Mouse (Mus musculus): Measurements from ENCODE around the gene Hist2h2ab.

- TF ChIP-seq GATA1 (IDR thresholded peaks at IDR 0.05; ENCODE audit: borderline replicate concordance, low read length) = no peak
- no peak for TF ChIP-seq FLI1 (IDR thresholded peaks at IDR 0.05; ENCODE audit: low read length)
These were observed 48.0 kb upstream of the Hist2h2ab start for GRCm38 (mm10) chr3:96171583-96172196.

All from megakaryocyte, embryonic 14.5 days (primary cell).